In genomic region chr3:146567884-146568530, GRCm38 (mm10) we compare ENCODE assay signal across 11 mouse cellular contexts. TPM values are rescaled to one million over a fixed set of nuclear protein-coding genes. Genes with fewer than 3 reads are reported as not detected.
A peak's percentile ranks its signal among the peaks of the same experiment; 100 is the strongest.
DNase-seq lines count a peak whose midpoint lies in the region; ATAC-seq and TF ChIP-seq lines count a peak whose summit lies in the region.
"Had no signal": no experiment of that assay in that cellular context is flagged by ENCODE, and none has a peak within 500 bp of the region (broad histone marks: within the 10 kb centered on the region; RNA-seq: fewer than 3 reads in every experiment).

No protein-coding gene starts in this region.

- H3K27me3 ChIP-seq in lung, postnatal 0 days (replicated peaks; ENCODE audit: insufficient read depth, low read length) = no peaks in the 10 kb centered on the region

- no peak overlapping the region for H3K4me2 ChIP-seq in lung, postnatal 0 days (replicated peaks; ENCODE audit: low read depth, low read length)
- H3K4me2 ChIP-seq: hindbrain, embryonic 14.5 days had no signal

- no peaks in the 10 kb centered on the region for H3K36me3 ChIP-seq in lung, postnatal 0 days (ENCODE audit: insufficient read depth, low read length)

- peak; percentile 85 to 86 for DNase-seq in adrenal gland, adult (ENCODE audit: inconsistent age in 2 of 2, low spot score in 1 of 2)
- DNase-seq in adrenal gland, postnatal 4 days (ENCODE audit: low spot score in 2 of 2) = no peak
- DNase-seq in lung, postnatal 0 days (ENCODE audit: low spot score) = peak; percentile 22
- no peak for DNase-seq in lung, postnatal 25 days (ENCODE audit: low spot score)
- peak; percentile 13 for DNase-seq in gonadal fat pad, adult 2 months (ENCODE audit: low read depth)
- DNase-seq in thymus, adult 18-20 months = no peak
- DNase-seq in heart, adult 9 months (ENCODE audit: low spot score in 2 of 2) = no peak

- ATAC-seq in lung, postnatal 0 days = peak; percentile 35; the same call in 1 of the 2 replicates

- no peak overlapping the region for H3K4me3 ChIP-seq in lung, postnatal 0 days (ENCODE audit: low read depth, low read length)
- H3K4me3 ChIP-seq in olfactory bulb, adult 2 months (ENCODE audit: insufficient read depth, low read depth, low read length) = no peak overlapping the region
- H3K4me3 ChIP-seq: erythroblast, embryonic 14.5 days had no signal

- no peak for TF ChIP-seq EP300 in lung, postnatal 0 days (IDR thresholded peaks at IDR 0.05)

- H3K9ac ChIP-seq in lung, postnatal 0 days (replicated peaks; ENCODE audit: low read depth) = no peak overlapping the region
- H3K9ac ChIP-seq: hindbrain, embryonic 14.5 days had no signal

- no peak overlapping the region for H3K27ac ChIP-seq in lung, postnatal 0 days (ENCODE audit: low read length)
- peak overlapping the region; percentile 43 for H3K27ac ChIP-seq in olfactory bulb, adult 2 months (ENCODE audit: insufficient read depth, low read depth, low read length)
- H3K27ac ChIP-seq: hindbrain, embryonic 14.5 days; macrophage had no signal

- no peaks in the 10 kb centered on the region for H3K4me1 ChIP-seq in lung, postnatal 0 days (ENCODE audit: insufficient read depth, low read depth, low read length)
- H3K4me1 ChIP-seq in olfactory bulb, adult 2 months (ENCODE audit: control insufficient read depth, insufficient read depth, low read length) = peaks cover 12% of the 10 kb centered on the region

- H3K9me3 ChIP-seq in lung, postnatal 0 days (ENCODE audit: low read length) = no peaks in the 10 kb centered on the region

- no peak for TF ChIP-seq CTCF in lung, postnatal 0 days (IDR thresholded peaks at IDR 0.05)
- TF ChIP-seq CTCF in olfactory bulb, adult 2 months (IDR thresholded peaks at IDR 0.05; ENCODE audit: insufficient read depth, low read depth, low read length) = no peak

- 51% methylated on average over 9 of the region's 9 CpGs for WGBS in lung, postnatal 0 days
- 40% methylated on average over 9 of the region's 9 CpGs for WGBS in olfactory bulb, adult 2 months

- TF ChIP-seq POLR2A in olfactory bulb, adult 2 months (IDR thresholded peaks at IDR 0.05; ENCODE audit: insufficient read depth, low read depth, low read length) = no peak

RNA-seq across cellular contexts. Expression of gene Uox, which starts 2.2 kb away (rescaled TPM):
- total RNA-seq in adrenal gland, postnatal 4 days (2021) = 10 to 100 TPM in 1 of 2 experiments, under 1 TPM in 1; 0.76 to 23.6 TPM
- 0.29 and 0.63 TPM in 2 replicates for polyA plus RNA-seq in lung, postnatal 0 days (2015; fragmentation: Nextera tagmentation; extraction: Ambion mirVana)
- 1.5 and 3.8 TPM in 2 replicates for polyA plus RNA-seq in gonadal fat pad, adult 2 months (2012; rRNA removed)
- not detected in 2 replicates for polyA plus RNA-seq in olfactory bulb, adult 2 months (2012; ENCODE audit: insufficient read depth, insufficient read length, low replicate concordance, missing spikeins)
- polyA plus RNA-seq: erythroblast, embryonic 14.5 days; hindbrain, embryonic 14.5 days; macrophage had no signal

RNA-seq across cellular contexts. Expression of gene Rpf1, which starts 46.8 kb away (rescaled TPM):
- 10 to 100 TPM; 39.8 to 40.4 TPM for total RNA-seq in adrenal gland, postnatal 4 days (2021)
- 38.4 and 39.8 TPM in 2 replicates for polyA plus RNA-seq in lung, postnatal 0 days (2015; fragmentation: Nextera tagmentation; extraction: Ambion mirVana)
- 12.1 and 12.4 TPM in 2 replicates for polyA plus RNA-seq in gonadal fat pad, adult 2 months (2012; rRNA removed)
- polyA plus RNA-seq in olfactory bulb, adult 2 months (2012; ENCODE audit: insufficient read depth, insufficient read length, low replicate concordance, missing spikeins) = not detected in 2 replicates

RNA-seq across cellular contexts. Expression of gene Dnase2b, which starts 47.4 kb away (rescaled TPM):
- under 1 TPM in 1 of 2 experiments, not detected in 1; 0.54 TPM for total RNA-seq in adrenal gland, postnatal 4 days (2021)
- 0.05 and 0.07 TPM in 2 replicates for polyA plus RNA-seq in lung, postnatal 0 days (2015; fragmentation: Nextera tagmentation; extraction: Ambion mirVana)
- polyA plus RNA-seq in gonadal fat pad, adult 2 months (2012; rRNA removed) = 0.90 and 1.5 TPM in 2 replicates
- not detected in 2 replicates for polyA plus RNA-seq in olfactory bulb, adult 2 months (2012; ENCODE audit: insufficient read depth, insufficient read length, low replicate concordance, missing spikeins)
- polyA plus RNA-seq: erythroblast, embryonic 14.5 days; hindbrain, embryonic 14.5 days; macrophage had no signal

Comparison
In these comparisons a context has a peak if more than half of its experiments do, and no peak if none do; other contexts are left out.
1. DNase-seq: peak in adrenal gland, adult (2 of 2), lung, postnatal 0 days (single experiment) and gonadal fat pad, adult 2 months (single experiment); none in adrenal gland, postnatal 4 days (0 of 2), lung, postnatal 25 days (single experiment), thymus, adult 18-20 months (0 of 2) and heart, adult 9 months (0 of 2).